Mouse (Mus musculus): ENCODE results near the gene Ccdc65. TPM values are rescaled to one million over a fixed set of nuclear protein-coding genes. Genes with fewer than 3 reads are reported as not detected.

Ccdc65 gene
- polyA plus RNA-seq (2014; fragmentation: Illumina TruSeq; extraction: RNeasy Lipid Tissue Mini Kit (QIAGEN cat#74804); ENCODE audit: insufficient read depth, low read depth, low replicate concordance): 5.9 TPM

DNA sequence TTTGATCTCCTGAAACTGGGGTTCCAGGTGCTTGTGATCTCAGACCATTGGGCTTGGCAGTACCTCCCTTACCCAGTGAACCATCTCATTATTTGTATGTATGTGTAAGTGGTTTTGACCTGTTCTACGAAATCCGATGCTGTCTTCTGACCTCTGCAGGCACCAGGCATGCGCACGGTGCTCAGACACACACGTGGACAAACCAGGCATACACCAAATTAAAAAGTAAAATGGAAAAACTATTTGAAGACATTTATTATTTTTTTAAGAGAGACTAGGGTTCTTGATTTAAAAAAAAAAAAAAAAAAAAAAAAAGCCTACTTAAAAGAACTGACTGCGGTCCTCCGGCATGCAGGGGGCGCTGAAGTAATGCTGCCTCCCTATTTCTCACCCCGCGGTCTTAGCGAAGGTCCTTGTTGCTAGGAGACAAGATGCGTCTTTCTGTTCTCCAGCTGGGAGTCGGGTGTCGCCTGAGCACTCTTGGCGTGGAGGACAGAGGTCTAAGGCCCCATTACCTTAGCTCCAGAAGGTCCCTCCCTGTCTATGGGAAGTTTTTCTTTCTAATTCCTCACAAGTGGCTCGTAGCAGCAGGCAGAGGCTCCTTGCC is at the start of gene Ccdc65:
Ccdc65 (plus strand) TSS at position 442 of the 607 bp plus-strand sequence.

DNA sequence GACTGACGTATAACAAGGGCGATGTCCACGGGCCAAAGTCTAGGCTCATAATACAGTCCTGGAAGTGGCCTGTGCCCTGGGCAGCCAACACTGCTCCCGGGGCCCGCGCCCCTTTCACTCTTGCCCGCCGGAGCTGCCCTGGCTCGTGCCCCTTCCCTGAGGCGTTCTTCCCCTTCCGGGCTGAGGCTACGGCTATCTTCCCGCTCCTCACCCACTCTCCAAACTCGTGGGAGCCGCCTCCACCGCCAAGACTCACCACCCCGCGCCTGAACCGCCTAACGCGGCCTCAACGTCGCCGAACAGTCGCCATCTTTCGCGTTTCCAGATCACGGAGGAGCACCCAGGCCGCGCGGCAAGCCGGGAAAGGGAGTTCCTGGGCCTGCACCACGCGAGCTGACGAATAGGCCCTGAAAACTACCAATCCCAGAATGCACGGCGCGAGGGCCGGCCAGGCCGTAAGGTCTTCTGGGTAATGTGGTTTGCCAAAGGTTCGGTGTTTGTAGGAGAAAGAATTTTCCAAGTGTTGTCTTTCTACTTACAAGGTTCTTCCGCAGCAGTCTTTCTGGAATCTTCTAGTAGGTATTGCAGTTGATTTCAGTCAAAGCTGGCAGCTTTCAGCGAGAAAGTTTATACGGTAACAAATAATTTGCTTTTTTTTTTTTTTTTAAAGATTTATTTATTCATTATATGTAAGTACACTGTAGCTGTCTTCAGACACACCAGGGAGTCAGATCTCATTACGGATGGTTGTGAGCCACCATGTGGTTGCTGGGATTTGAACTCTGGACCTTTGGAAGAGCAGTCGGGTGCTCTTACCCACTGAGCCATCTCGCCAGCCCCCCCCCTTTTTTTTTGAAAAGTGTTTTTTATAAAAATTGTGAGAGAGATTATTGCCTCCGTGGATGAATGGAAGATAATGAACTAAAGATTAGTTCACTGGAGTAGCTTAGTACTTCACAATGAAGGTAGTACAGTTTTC is 45.2 kb upstream of the Ccdc65 start, which contains the start of gene Ddx23:
Ddx23 (minus strand) TSS at position 328 of the 979 bp plus-strand sequence.

DNA sequence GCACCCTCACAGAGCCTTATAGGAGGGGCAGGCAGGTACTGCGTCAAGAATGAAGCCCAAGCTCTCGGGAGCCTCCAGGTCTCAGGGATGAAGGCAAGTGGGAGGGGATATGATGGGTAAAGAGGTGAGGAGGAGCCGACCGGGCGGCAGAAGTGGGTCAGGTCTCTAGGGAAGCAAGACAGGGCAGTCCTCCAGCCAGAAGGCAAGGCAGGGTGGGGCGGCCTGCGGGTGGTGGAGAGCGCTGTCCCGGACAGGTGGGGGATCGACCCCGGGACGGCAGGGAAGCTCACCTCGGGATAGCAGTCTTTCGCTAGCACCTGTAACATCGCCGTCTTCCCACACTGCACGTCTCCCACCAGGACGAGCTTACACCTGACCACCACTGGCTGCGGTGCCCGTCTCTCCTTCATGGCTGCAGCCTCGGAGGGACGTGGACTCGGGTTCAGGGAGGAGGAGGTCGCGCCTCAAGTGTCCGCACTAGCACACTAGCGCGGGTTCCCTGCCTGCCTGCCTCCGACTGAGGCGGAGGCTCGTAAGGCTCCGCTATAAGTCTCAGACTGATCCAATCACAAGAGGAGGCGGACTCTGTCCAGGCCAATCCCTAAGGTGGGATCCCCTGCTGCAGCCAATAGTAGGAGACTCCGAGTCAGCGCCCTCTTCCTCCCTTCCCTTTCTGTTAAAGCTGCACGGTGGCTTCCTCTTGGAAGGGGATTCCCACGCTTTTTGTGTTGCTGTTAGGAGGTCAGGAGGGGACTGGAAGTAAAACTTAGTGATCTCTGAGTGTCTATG is 30.9 kb upstream of the Ccdc65 start, which contains the start of gene Rnd1:
Rnd1 (minus strand) TSS at position 522 of the 789 bp plus-strand sequence.

DNA sequence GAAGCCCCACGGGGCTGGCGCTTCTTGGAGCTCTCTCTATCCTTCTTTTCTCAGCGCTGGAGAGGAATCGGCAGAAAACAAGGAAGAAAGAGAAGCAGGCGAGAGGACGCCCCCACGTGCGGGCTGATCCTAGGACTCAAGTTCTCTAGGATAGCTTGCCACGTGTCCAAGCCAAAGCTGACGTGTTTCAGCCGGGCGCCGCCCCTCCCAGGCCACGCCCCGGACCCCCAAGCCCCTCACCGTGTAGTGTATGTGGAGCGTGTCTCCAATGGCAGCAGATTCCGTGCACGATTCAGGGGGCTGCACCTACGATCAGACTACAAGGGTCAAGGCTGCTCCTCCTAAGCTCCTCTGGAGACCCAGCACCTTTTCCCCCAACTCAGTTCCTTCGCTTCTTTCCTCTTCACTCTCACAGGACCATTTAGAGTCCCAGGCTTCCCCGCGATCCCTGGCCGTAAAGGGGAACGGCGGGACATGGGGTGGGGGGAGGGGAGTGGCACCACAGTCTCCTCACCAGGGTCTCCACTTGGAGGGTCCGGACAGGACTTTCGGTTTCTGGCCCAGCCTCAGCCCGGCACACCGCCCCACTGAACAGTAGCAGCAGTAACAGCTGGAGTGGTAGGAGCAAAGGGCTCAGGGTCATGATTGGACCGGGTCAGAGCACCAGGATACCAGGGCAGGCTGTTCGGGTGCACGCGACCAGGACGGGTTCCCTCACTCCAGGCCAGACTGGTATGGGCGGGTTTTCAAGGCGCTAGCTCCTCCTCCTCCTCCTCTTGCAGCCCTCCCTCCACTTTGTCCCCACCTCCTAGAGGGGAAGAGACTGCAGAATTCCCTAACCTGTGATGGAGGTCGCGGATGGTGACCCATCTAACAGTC is 19.7 kb downstream of the Ccdc65 start, which contains the start of gene Fkbp11:
Fkbp11 (minus strand) TSS at position 756 of the 879 bp plus-strand sequence.

DNA sequence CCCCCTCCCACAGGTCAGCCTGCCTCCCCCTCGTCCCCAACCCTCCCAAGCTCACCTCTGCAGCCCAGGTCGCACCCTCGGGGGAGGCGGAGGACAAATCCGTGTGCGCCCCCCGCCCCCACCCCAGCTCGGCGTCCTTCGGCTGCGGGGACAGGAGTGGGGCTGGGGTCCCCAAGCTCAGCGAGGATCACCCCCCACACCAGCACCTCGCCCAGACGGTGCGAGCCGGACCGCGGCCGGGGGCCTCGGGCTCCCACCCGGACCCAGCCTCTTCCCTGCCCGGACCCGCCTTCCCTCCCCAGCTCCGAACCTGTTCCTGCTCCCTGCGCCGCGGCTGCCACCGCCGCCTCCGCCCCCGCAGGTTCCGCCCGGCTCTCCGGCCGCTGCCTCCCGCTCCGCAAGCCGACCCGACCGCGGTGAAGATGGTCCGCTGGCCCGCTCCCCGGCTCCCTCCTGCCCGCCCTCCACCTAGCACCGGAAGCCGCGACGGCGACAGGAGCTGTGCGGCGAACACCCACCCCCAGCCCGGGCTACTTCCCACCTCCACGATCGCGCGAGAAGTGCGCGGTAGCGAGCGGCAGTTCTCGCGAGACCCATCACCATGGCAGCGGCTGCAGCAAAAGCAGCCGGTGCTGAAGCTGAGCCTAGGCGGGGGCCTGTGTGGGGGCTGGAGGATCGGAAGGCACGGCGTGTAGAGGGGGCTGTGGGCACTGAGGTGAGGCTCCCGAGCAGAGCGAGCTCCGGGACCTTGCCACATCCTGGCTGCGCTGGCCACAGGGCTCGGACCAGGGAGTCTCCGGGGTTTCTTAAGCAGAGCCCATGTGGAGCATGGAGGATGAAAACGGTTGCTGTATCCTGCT is 54.9 kb downstream of the Ccdc65 start, which contains the start of gene Arf3:
Arf3 (minus strand) TSS at position 545 of the 860 bp plus-strand sequence.

Other genes with a start within 250 kb of the Ccdc65 start
- gene OR5BS1P, start 238.3 kb upstream of the Ccdc65 start, polyA plus RNA-seq (2014; fragmentation: Illumina TruSeq; extraction: RNeasy Lipid Tissue Mini Kit (QIAGEN cat#74804); ENCODE audit: insufficient read depth, low read depth, low replicate concordance): not detected
- gene Lalba, start 225.5 kb upstream of the Ccdc65 start, polyA plus RNA-seq (2014; fragmentation: Illumina TruSeq; extraction: RNeasy Lipid Tissue Mini Kit (QIAGEN cat#74804); ENCODE audit: insufficient read depth, low read depth, low replicate concordance): not detected
- gene Olfr279, start 215.8 kb upstream of the Ccdc65 start, polyA plus RNA-seq (2014; fragmentation: Illumina TruSeq; extraction: RNeasy Lipid Tissue Mini Kit (QIAGEN cat#74804); ENCODE audit: insufficient read depth, low read depth, low replicate concordance): not detected
- gene Kansl2, start 173.9 kb upstream of the Ccdc65 start, polyA plus RNA-seq (2014; fragmentation: Illumina TruSeq; extraction: RNeasy Lipid Tissue Mini Kit (QIAGEN cat#74804); ENCODE audit: insufficient read depth, low read depth, low replicate concordance): 30.1 TPM
- 16.8 TPM for gene Ccnt1, start 137.3 kb upstream of the Ccdc65 start, polyA plus RNA-seq (2014; fragmentation: Illumina TruSeq; extraction: RNeasy Lipid Tissue Mini Kit (QIAGEN cat#74804); ENCODE audit: insufficient read depth, low read depth, low replicate concordance)
- 0.54 TPM for gene 4930415O20Rik, start 137.2 kb upstream of the Ccdc65 start, polyA plus RNA-seq (2014; fragmentation: Illumina TruSeq; extraction: RNeasy Lipid Tissue Mini Kit (QIAGEN cat#74804); ENCODE audit: insufficient read depth, low read depth, low replicate concordance)
- 17.4 TPM for gene Adcy6, start 98.1 kb upstream of the Ccdc65 start, polyA plus RNA-seq (2014; fragmentation: Illumina TruSeq; extraction: RNeasy Lipid Tissue Mini Kit (QIAGEN cat#74804); ENCODE audit: insufficient read depth, low read depth, low replicate concordance)
- 9.1 TPM for gene Cacnb3, start 77.4 kb upstream of the Ccdc65 start, polyA plus RNA-seq (2014; fragmentation: Illumina TruSeq; extraction: RNeasy Lipid Tissue Mini Kit (QIAGEN cat#74804); ENCODE audit: insufficient read depth, low read depth, low replicate concordance)
- gene Ddx23, start 45.3 kb upstream of the Ccdc65 start, polyA plus RNA-seq (2014; fragmentation: Illumina TruSeq; extraction: RNeasy Lipid Tissue Mini Kit (QIAGEN cat#74804); ENCODE audit: insufficient read depth, low read depth, low replicate concordance): 30.9 TPM
- gene Rnd1, start 30.7 kb upstream of the Ccdc65 start, polyA plus RNA-seq (2014; fragmentation: Illumina TruSeq; extraction: RNeasy Lipid Tissue Mini Kit (QIAGEN cat#74804); ENCODE audit: insufficient read depth, low read depth, low replicate concordance): 7.5 TPM
- gene Fkbp11, start 20.0 kb downstream of the Ccdc65 start, polyA plus RNA-seq (2014; fragmentation: Illumina TruSeq; extraction: RNeasy Lipid Tissue Mini Kit (QIAGEN cat#74804); ENCODE audit: insufficient read depth, low read depth, low replicate concordance): 13.6 TPM
- gene Arf3, start 55.0 kb downstream of the Ccdc65 start, polyA plus RNA-seq (2014; fragmentation: Illumina TruSeq; extraction: RNeasy Lipid Tissue Mini Kit (QIAGEN cat#74804); ENCODE audit: insufficient read depth, low read depth, low replicate concordance): 49.4 TPM
- 4.1 TPM for gene Wnt10b, start 69.9 kb downstream of the Ccdc65 start, polyA plus RNA-seq (2014; fragmentation: Illumina TruSeq; extraction: RNeasy Lipid Tissue Mini Kit (QIAGEN cat#74804); ENCODE audit: insufficient read depth, low read depth, low replicate concordance)
- not detected for gene Wnt1, start 81.7 kb downstream of the Ccdc65 start, polyA plus RNA-seq (2014; fragmentation: Illumina TruSeq; extraction: RNeasy Lipid Tissue Mini Kit (QIAGEN cat#74804); ENCODE audit: insufficient read depth, low read depth, low replicate concordance)
- gene Ddn, start 101.3 kb downstream of the Ccdc65 start, polyA plus RNA-seq (2014; fragmentation: Illumina TruSeq; extraction: RNeasy Lipid Tissue Mini Kit (QIAGEN cat#74804); ENCODE audit: insufficient read depth, low read depth, low replicate concordance): not detected
- 69.5 TPM for gene Prkag1, start 123.3 kb downstream of the Ccdc65 start, polyA plus RNA-seq (2014; fragmentation: Illumina TruSeq; extraction: RNeasy Lipid Tissue Mini Kit (QIAGEN cat#74804); ENCODE audit: insufficient read depth, low read depth, low replicate concordance)
- 9.1 TPM for gene Kmt2d, start 163.0 kb downstream of the Ccdc65 start, polyA plus RNA-seq (2014; fragmentation: Illumina TruSeq; extraction: RNeasy Lipid Tissue Mini Kit (QIAGEN cat#74804); ENCODE audit: insufficient read depth, low read depth, low replicate concordance)
- 6.3 TPM for gene Rhebl1, start 186.3 kb downstream of the Ccdc65 start, polyA plus RNA-seq (2014; fragmentation: Illumina TruSeq; extraction: RNeasy Lipid Tissue Mini Kit (QIAGEN cat#74804); ENCODE audit: insufficient read depth, low read depth, low replicate concordance)
- 0.99 TPM for gene Dhh, start 190.3 kb downstream of the Ccdc65 start, polyA plus RNA-seq (2014; fragmentation: Illumina TruSeq; extraction: RNeasy Lipid Tissue Mini Kit (QIAGEN cat#74804); ENCODE audit: insufficient read depth, low read depth, low replicate concordance)
- gene Lmbr1l, start 210.0 kb downstream of the Ccdc65 start, polyA plus RNA-seq (2014; fragmentation: Illumina TruSeq; extraction: RNeasy Lipid Tissue Mini Kit (QIAGEN cat#74804); ENCODE audit: insufficient read depth, low read depth, low replicate concordance): 16.5 TPM
- gene Tuba1b, start 226.4 kb downstream of the Ccdc65 start, polyA plus RNA-seq (2014; fragmentation: Illumina TruSeq; extraction: RNeasy Lipid Tissue Mini Kit (QIAGEN cat#74804); ENCODE audit: insufficient read depth, low read depth, low replicate concordance): 632 TPM
- not detected for gene Gm49450, start 245.3 kb downstream of the Ccdc65 start, polyA plus RNA-seq (2014; fragmentation: Illumina TruSeq; extraction: RNeasy Lipid Tissue Mini Kit (QIAGEN cat#74804); ENCODE audit: insufficient read depth, low read depth, low replicate concordance)
- 607 TPM for gene Tuba1a, start 245.5 kb downstream of the Ccdc65 start, polyA plus RNA-seq (2014; fragmentation: Illumina TruSeq; extraction: RNeasy Lipid Tissue Mini Kit (QIAGEN cat#74804); ENCODE audit: insufficient read depth, low read depth, low replicate concordance)

Measured in lung, adult 10 weeks (tissue).